Mouse (Mus musculus) MN1 (cell line): ENCODE data around the gene Cldn34c1.
"Not testable (repeated sequence)": the region's sequence is repeated elsewhere in the genome, so short reads cannot be mapped to it uniquely, and the experiment has no call there.

ENCODE experiments used
- DNase-seq: peaks from one replicate; pipeline ENCODE4 v3.0.0-alpha.2; 2016; ENCODE audit warnings: low spot score

Gene Cldn34c1

DNA sequence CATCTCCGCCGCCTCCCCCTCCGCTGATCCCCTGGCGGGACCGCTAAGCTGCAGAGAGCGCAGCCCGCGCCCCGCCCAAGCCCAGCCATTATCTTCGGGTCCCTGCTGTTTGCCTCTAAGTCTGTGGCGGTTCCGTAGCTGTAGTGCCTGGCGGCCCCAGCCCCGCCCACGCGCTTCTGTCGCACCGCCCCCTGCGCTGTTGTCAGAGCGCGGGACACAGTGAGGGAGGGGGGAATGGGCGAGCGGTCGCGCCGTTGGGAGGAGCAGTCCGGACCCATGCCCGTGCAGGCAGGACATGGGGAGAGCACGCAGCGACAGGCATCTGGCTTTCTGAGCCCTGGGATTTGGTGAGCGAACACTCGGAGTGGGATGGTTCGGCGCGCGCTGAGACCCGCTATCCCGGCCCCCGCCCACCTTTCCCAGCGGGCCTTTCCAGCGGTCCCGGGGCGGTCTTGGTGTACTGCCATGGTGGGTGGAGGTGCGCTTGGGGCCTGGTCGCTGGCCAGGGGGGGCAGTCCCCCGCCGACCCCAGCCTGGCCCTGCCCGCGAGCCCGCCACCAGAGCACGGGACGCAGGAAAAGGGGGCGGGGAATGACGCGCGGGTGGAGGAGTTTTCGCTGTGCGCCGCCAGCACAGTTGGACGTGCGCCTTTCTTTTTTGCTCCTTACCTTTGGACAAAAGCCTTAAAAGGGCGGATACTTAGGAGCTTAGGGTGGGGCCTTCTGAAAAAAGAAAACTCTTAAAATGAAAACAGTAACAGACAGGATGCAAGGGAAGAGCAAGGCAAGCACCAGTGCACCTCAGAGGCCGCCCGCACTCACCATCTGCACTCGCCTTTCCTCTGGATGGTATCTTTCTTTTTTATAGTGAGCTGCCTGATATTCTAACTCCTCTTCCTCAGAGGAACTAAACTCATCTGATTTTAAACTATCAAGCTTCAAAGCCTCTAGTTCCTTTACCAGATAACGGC lies at the start of gene Cldn34c1:
Cldn34c1 (plus strand) TSS at position 205 of the 970 bp plus-strand sequence.
- peak; percentile 56 for DNase-seq

GRCm38 (mm10) chrX:123087441-123087840 lies 15.9 kb upstream of the Cldn34c1 start:
- DNase-seq: no peak

DNA sequence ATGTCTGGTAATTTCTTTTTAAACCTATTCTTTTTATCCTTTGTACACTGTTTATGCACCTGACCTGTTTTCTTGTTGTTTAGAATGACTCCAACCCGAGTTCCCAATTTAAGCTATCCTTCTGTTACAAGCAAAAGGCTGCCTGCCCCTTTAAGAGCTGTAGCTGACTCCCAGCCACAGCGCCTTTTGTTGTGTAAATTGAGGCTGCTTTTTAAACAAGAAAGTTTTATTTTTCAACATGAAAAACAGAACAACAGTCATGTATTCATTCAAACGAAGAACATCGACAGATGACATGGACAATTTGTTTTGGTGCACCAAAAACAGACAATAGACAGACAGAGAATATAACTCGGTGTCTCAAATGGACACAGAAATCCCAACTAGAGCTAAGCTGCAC lies 489 bp upstream of the Cldn34c1 start:
- DNase-seq: not testable (repeated sequence)

GRCm38 (mm10) chrX:123104692-123105091 lies 1.4 kb downstream of the Cldn34c1 start:
- DNase-seq: not testable (repeated sequence)

GRCm38 (mm10) chrX:123222381-123222780 lies 119.1 kb downstream of the Cldn34c1 start, which contains the start of gene Srsx:
Srsx (minus strand) TSS chrX:123222481.
- DNase-seq: not testable (repeated sequence)
